Mouse (Mus musculus): Measurements from ENCODE around the gene Crybg2. TPM values are rescaled to one million over a fixed set of nuclear protein-coding genes. Genes with fewer than 3 reads are reported as not detected.

Gene Crybg2
- polyA plus RNA-seq, 1 experiment, result not detected

DNA sequence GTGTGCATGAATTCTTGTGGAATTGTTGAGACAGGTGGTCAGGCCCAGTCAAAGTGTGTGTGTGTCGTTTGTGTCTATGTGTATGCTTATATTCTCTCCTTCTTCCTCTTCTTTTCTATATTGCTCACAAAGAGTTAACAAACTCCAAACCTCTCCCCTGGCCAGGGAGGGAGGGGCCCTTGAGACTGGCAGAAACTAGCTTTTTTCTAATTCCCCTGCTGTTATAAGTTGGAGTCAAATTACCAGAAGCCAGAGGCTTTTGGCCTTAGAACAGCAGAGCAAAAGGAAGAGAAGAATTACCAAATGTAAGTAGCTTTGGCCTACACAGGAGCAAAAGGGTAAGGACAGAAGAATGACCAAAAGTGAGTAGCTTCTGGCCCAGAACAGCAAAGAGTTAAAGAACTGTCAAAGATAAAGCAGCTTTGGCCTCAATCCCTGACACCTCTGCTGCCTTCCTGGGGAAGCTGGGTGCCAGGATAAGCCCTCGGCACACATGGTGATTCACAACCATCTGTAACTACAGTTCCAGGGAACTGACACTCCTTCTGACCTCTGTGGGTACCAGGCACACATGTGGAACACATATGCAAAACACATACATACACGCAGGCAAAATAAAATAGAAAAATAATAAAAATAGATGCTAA is 75.8 kb downstream of the Crybg2 start:
- no peak overlapping the region for H3K4me3 ChIP-seq (ENCODE audit: insufficient read depth, poor library complexity, severe bottlenecking)
- H3ac ChIP-seq (ENCODE audit: control insufficient read depth, insufficient read length, low read depth), result no peak overlapping the region
- H3K27me3 ChIP-seq (ENCODE audit: control insufficient read depth, insufficient read depth, insufficient read length), result no peaks in the 10 kb centered on the region
- no peaks in the 10 kb centered on the region for H3K36me3 ChIP-seq (ENCODE audit: control insufficient read depth, insufficient read depth)
- no peaks in the 10 kb centered on the region for H3K79me2 ChIP-seq (ENCODE audit: control insufficient read depth, insufficient read depth)
- H3K79me3 ChIP-seq (ENCODE audit: low read depth), result no peaks in the 10 kb centered on the region
- TF ChIP-seq CEBPB (IDR thresholded peaks at IDR 0.05; ENCODE audit: low read depth), result no peak
- TF ChIP-seq CTCF (IDR thresholded peaks at IDR 0.05; ENCODE audit: control insufficient read depth, insufficient read depth, insufficient read length), result no peak
- no peak for TF ChIP-seq MAX (IDR thresholded peaks at IDR 0.05)
- no peak for TF ChIP-seq MYOD1 (IDR thresholded peaks at IDR 0.05; ENCODE audit: control insufficient read depth, insufficient read length, low read depth)
- no peak for TF ChIP-seq FOSL1 (IDR thresholded peaks at IDR 0.05; ENCODE audit: insufficient read depth, low read length, poor library complexity, severe bottlenecking)
- no peak for TF ChIP-seq USF1 (IDR thresholded peaks at IDR 0.05; ENCODE audit: low read depth)
- TF ChIP-seq MYOG (IDR thresholded peaks at IDR 0.05; ENCODE audit: control insufficient read depth, extremely low read depth, insufficient read length), result no peak

DNA sequence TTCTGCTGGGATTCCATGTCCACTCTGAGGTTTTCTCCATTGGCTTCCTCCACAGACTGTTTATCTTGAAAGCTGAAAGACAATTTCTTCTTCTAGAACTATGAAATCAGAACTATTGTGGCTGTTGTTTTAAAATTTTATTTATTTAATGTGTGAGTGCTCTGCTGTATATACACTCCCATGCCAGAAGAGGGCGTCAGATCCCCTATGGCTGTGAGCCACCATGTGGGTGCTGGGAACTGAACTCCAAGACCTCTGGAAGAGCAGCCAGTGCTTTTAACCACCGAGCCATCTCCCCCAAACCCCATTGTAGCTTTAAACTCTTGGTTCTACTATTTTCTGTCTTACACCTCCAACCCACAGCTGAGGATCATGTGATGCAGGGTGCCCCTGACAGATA is 78.2 kb downstream of the Crybg2 start:
- Histone ChIP-seq H3K4me3 (ENCODE audit: insufficient read depth, poor library complexity, severe bottlenecking) (no peak overlapping the region), H3ac (ENCODE audit: control insufficient read depth, insufficient read length, low read depth) (no peak overlapping the region), H3K79me2 (ENCODE audit: control insufficient read depth, insufficient read depth) (no peaks in the 10 kb centered on the region), H3K27me3 (ENCODE audit: control insufficient read depth, insufficient read depth, insufficient read length) (no peaks in the 10 kb centered on the region), H3K36me3 (ENCODE audit: control insufficient read depth, insufficient read depth) (peaks cover 4% of the 10 kb centered on the region), H3K79me3 (ENCODE audit: low read depth) (no peaks in the 10 kb centered on the region)
- TF ChIP-seq MYOD1 (IDR thresholded peaks at IDR 0.05; ENCODE audit: control insufficient read depth, insufficient read length, low read depth) (no peak), MYOG (IDR thresholded peaks at IDR 0.05; ENCODE audit: control insufficient read depth, extremely low read depth, insufficient read length) (no peak), USF1 (IDR thresholded peaks at IDR 0.05; ENCODE audit: low read depth) (no peak), CTCF (IDR thresholded peaks at IDR 0.05; ENCODE audit: control insufficient read depth, insufficient read depth, insufficient read length) (no peak), FOSL1 (IDR thresholded peaks at IDR 0.05; ENCODE audit: insufficient read depth, low read length, poor library complexity, severe bottlenecking) (no peak), CEBPB (IDR thresholded peaks at IDR 0.05; ENCODE audit: low read depth) (no peak), MAX (IDR thresholded peaks at IDR 0.05) (no peak)

Other genes starting within 250 kb of the Crybg2 start
- gene Rps6ka1, start 173.0 kb upstream of the Crybg2 start, polyA plus RNA-seq (2012; fragmentation: generic; extraction: Trizol), result 2.4 TPM
- 176 TPM for gene Hmgn2, start 92.2 kb upstream of the Crybg2 start, polyA plus RNA-seq (2012; fragmentation: generic; extraction: Trizol)
- gene Dhdds, start 59.9 kb upstream of the Crybg2 start, polyA plus RNA-seq (2012; fragmentation: generic; extraction: Trizol), result 27.7 TPM
- gene Lin28a, start 42.0 kb upstream of the Crybg2 start, polyA plus RNA-seq (2012; fragmentation: generic; extraction: Trizol), result not detected
- not detected for gene Zfp683, start 7.0 kb upstream of the Crybg2 start, polyA plus RNA-seq (2012; fragmentation: generic; extraction: Trizol)
- not detected for gene Cd52, start 34.3 kb downstream of the Crybg2 start, polyA plus RNA-seq (2012; fragmentation: generic; extraction: Trizol)
- 0.80 TPM for gene Ubxn11, start 41.8 kb downstream of the Crybg2 start, polyA plus RNA-seq (2012; fragmentation: generic; extraction: Trizol)
- 375 TPM for gene Sh3bgrl3, start 68.0 kb downstream of the Crybg2 start, polyA plus RNA-seq (2012; fragmentation: generic; extraction: Trizol)
- 11.2 TPM for gene Cep85, start 126.3 kb downstream of the Crybg2 start, polyA plus RNA-seq (2012; fragmentation: generic; extraction: Trizol)
- not detected for gene Gm7534, start 142.2 kb downstream of the Crybg2 start, polyA plus RNA-seq (2012; fragmentation: generic; extraction: Trizol)
- not detected for gene Catsper4, start 166.6 kb downstream of the Crybg2 start, polyA plus RNA-seq (2012; fragmentation: generic; extraction: Trizol)
- 0.02 TPM for gene Cnksr1, start 177.6 kb downstream of the Crybg2 start, polyA plus RNA-seq (2012; fragmentation: generic; extraction: Trizol)
- 0.36 TPM for gene E130218I03Rik, start 182.8 kb downstream of the Crybg2 start, polyA plus RNA-seq (2012; fragmentation: generic; extraction: Trizol)
- 20.4 TPM for gene Zfp593, start 184.8 kb downstream of the Crybg2 start, polyA plus RNA-seq (2012; fragmentation: generic; extraction: Trizol)
- gene Gm30191, start 186.1 kb downstream of the Crybg2 start, polyA plus RNA-seq (2012; fragmentation: generic; extraction: Trizol), result not detected
- gene Grrp1, start 193.3 kb downstream of the Crybg2 start, polyA plus RNA-seq (2012; fragmentation: generic; extraction: Trizol), result not detected
- 2.7 TPM for gene Pdik1l, start 227.1 kb downstream of the Crybg2 start, polyA plus RNA-seq (2012; fragmentation: generic; extraction: Trizol)